Mouse (Mus musculus) gastrocnemius, postnatal 14 days (tissue): ENCODE results near the gene Txndc11. TPM values are rescaled to one million over a fixed set of nuclear protein-coding genes. Genes with fewer than 3 reads are reported as not detected.

Experiments used
- DNase-seq: peaks from one replicate; pipeline ENCODE4 v3.0.0; 2021; ENCODE audit warnings: mixed read lengths
- intact Hi-C: fragments of 180-260 bp; cut with DNase I; formaldehyde crosslinking; loops from one replicate; pipeline ENCODE4 v1.15.1; 2025; ENCODE audit warnings: low total_unique reads
- microRNA-seq, 2 experiments: library from miRNA; unstranded; fragments of <30 nt; microRNA quantifications; one replicate each; pipeline ENCODE4 v1.2.0; 2021
- total RNA-seq, 2 experiments: library from RNA; stranded (reverse); gene quantifications; 2 replicates each; pipeline ENCODE4 v1.2.3; 2021

Gene Txndc11
- total RNA-seq, 2 experiments from 2014 or later: 7.8 to 9.3 TPM

DNA sequence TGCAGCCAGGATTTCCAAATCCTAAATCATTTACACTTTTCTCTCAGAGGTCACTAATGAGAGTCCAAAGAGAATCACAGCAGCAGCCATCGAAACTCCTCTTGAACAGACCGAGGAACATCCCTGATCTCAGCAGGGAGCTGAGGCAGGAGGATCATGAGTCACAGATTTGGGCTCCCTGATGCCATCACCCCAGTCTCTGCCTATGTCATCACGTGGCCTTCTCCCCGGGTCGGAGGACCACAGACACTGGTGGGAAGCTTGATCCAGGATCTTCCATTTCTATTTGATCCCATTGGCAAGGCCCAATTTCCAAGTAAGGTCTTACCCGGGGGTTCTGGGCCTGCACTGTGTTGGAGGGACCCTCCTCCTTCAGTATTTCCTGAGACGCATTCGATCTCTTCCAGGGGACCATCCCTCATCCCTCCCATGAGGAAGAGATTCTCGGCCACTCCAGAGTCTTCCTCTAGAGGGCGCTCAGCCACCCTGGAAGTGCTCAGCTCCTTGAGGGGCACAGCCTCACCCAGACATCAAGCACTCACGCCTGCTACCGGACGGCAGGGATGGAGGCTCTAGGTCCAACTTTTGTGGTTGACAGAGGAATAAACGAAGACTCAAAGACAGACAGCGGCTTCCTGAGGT, 98.5 kb downstream of the Txndc11 start:
- intact Hi-C loops: loop anchor here (2.0 to 10.0 kb wide), 4 partner anchors 71 to 381 kb away; partner anchors contain the start of gene Zc3h7a
- peak; percentile 75 for DNase-seq

DNA sequence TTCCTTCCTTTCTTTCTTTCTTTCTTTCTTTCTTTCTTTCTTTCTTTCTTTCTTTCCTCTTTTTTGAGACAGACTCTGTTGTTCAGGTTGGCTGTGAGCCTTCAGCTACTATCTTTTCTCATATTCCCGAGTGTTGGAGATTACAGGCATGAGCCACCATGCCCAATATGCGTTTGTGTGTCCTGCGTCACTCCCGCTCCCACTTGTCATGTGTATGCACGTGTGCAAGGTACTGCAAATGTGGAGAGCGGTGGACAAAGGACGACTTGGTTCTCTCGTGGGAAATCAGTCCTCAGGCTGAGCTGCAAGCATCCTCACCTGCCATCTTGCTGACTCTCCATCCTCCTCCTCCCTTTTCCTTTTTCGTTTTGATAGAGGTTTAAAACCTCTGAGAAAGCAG, 99.2 kb downstream of the Txndc11 start:
- intact Hi-C loops: loop anchor here (5.0 to 10.0 kb wide), 3 partner anchors 72 to 382 kb away; partner anchors contain the start of gene Zc3h7a
- no peak for DNase-seq

DNA sequence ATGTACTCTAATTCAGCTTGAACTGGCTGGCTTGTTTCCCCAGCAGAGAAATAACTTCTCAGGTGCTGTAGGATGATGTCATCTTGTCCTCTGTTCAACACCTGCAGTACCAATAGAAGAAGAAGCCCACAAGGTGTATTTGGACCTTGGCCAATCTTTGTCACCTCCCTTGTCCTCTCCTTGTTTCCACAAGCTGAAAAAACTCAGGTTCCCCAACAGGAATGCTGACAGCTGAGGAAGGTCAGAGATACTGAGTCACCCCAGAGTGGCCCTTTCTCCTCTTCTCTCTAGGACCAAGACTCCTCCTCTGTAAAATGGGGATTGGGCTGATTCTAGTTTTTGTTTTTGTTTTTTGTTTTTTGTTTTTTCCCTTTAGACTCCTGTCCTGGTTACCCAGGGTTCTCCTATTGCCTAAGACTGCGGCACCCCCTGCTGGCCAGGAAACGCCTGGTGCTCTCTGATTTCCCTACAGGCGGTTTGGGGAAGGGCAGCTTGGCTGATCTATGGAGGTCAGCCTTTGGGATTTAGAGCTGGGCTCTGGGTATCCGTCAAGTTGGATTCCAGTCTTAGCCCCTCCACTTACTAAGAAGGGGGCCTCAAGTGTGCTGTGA, 100.2 kb downstream of the Txndc11 start:
- DNase-seq: peak; percentile 86
- intact Hi-C loops: loop anchor here (10.0 kb wide), 1 partner anchor 141 kb away; the partner anchor contains the start of gene Zc3h7a

DNA sequence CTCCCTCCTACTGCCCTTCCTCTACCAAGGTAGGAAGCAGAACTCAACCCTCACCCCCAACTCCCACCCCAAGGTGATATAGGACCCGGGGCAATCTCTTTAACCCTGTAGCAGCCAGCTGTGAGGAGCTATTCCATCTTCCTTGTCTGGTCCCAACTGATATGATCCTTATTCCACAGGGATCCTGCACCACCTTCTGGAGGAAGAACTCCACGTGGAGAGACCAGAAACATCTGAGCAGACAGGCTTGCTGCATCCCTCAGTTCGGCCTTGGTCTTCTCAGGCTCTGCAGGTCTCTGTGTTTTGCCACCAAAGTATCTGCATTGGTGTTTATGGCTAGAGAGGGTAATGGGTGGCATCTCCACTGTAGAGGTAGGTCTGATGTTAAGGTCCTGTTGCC, 103.1 kb downstream of the Txndc11 start:
- intact Hi-C loops: loop anchor here (10.0 kb wide), 1 partner anchor 143 kb away; the partner anchor contains the start of gene Zc3h7a
- no peak for DNase-seq

DNA sequence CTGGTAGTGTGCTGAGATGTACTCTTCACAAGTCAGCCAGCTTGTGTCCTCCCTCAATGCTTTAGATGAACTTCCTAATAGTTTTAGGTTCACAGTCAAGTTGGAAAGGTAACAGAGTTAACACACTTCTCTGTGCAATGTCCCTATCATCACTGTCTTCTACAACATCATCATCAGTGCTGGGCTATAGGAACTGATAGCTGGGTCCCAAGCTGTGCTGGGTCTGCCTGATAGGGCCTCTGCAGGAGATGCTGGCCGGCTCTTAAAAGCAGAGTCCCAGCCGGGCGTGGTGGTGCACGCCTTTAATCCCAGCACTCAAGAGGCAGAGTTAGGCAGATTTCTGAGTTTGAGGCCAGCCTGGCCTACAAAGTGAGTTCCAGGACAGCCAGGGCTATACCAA, 103.6 kb downstream of the Txndc11 start:
- intact Hi-C loops: loop anchor here (10.0 kb wide), 1 partner anchor 144 kb away; the partner anchor contains the start of gene Zc3h7a
- DNase-seq: no peak

DNA sequence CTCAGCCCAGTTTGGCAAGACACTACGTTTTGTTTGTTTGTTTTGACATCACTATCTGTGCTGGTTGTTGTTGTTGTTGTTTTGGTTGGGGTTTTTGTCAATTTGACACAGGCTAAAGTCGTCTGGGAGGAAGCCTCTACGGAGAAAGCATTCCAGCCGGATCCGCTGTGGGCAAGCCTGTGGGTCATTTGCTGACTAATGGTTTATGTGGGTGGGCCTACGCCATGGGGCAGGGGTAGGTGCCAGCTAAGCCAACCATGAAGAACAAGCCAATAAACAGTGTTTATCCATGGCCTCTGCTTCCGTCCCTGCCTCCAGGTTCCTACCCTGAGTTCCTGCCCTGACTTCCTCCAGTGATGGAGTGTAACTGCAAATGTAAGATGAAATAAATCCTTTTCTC, 106.2 kb downstream of the Txndc11 start:
- no peak for DNase-seq
- intact Hi-C loops: loop anchor here (5.0 kb wide), 1 partner anchor 66 kb away; no protein-coding TSS in a partner anchor

Small RNAs within 50 kb of the gene (microRNA-seq; reads per million reads assigned to microRNA genes)
- 6.1 to 19.0 reads per million in 2 experiments for gene Gm23935

Other genes starting within 250 kb of the Txndc11 start
- gene Snn, start 73.7 kb downstream of the Txndc11 start, total RNA-seq: 10 to 100 TPM in 1 of 2 experiments, 1 to 10 TPM in 1; 7.6 to 10.9 TPM
- gene Litaf, start 68.5 kb downstream of the Txndc11 start, total RNA-seq: 10 to 100 TPM; 17.0 to 19.2 TPM
- gene Zc3h7a, start 41.7 kb upstream of the Txndc11 start, total RNA-seq: 10 to 100 TPM; 17.7 to 20.4 TPM
- 10 to 100 TPM; 51.2 to 61.8 TPM for gene Rsl1d1, start 68.7 kb upstream of the Txndc11 start, total RNA-seq
- gene Gspt1, start 119.7 kb upstream of the Txndc11 start, total RNA-seq: 10 to 100 TPM; 62.9 to 67.7 TPM
- gene Tnfrsf17, start 179.2 kb upstream of the Txndc11 start, total RNA-seq: not detected
- gene Snx29, start 188.3 kb upstream of the Txndc11 start, total RNA-seq: 1 to 10 TPM; 8.4 to 9.5 TPM